Mouse (Mus musculus): ENCODE data around the gene Dbnl.

Gene Dbnl

DNA sequence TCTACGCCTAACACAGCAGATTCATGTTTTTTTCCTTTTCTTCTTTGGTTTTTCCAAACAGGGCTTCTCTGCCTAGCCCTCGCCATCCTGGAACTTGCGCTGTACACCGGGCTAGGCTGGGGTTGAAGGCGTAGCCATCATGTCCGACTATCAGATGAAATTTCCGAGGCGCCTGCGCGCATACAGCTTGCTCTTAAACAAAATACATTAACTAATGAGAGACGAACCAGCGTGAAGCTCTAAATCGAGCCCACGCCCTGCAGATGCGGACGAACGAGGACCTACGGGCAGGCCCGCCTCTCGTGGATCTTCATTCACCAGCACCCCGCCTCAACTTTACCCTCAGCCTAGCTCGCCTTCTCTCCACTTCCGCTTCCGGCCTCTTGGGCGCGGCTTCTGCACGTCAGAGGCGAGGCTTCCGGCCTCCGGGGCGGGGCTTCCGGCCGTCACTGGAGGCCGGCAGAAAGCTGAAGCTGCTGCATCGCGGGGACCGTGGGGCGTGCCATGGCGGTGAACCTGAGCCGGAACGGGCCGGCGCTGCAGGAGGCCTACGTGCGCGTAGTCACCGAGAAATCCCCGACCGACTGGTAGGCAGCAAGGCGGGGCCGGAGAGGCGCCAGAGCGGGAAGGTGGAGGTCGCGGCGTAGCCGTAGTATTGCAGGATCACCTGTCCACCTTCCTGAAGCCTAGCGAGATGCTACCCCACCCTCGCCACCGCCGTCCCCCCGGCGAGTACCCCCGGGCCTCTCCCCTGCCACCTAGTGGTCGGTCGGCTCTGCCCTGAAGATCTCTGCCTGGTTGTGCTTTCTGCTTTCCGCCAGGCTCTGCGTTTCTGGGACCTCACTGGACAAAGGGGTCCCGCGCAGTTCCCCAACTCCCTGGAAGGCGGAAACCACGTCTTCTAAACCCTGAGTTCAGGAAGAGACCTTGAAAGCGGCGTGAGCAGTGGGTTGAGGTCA is at the start of gene Dbnl:
Gene Dbnl (plus strand): TSS at position 433 of the 959 bp plus-strand sequence.
- DNase-seq (ENCODE audit: low read depth, low spot score): peak; percentile 98

DNA sequence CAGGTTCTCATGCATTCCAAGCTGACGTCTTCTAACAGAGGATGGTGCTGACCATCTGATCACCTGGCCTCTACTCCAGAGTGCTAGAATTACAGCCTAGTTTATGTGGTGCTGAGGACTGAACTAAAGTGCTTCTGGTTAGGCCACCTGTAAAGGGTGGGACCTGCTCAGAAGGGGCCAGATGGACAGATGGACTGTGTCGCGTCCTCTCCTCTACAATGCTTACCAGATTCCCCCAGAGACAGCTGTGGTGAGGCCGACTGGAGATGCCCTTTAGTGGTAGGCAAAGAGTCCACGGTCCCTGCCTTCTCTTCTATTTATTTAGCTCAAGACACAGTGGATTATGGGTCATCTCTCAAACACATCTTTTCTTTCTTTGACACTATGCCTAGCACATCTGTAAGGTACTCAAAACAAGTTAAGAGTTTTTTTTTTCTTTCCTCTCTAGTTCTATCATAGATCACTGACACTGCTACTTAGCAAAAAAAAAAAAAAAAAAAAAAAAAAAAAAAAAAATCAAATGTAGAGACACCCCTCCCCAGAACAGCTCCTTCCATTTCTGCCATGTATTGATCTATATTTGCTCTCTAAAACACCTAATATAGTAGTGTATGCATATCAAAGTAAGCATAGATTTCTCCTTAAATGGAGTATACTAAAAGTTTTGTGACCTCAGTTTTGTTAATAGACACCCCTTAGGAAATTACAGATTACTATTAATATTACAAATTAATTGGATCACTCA is 49.2 kb upstream of the Dbnl start:
- no peak for DNase-seq (ENCODE audit: low read depth, low spot score)

DNA sequence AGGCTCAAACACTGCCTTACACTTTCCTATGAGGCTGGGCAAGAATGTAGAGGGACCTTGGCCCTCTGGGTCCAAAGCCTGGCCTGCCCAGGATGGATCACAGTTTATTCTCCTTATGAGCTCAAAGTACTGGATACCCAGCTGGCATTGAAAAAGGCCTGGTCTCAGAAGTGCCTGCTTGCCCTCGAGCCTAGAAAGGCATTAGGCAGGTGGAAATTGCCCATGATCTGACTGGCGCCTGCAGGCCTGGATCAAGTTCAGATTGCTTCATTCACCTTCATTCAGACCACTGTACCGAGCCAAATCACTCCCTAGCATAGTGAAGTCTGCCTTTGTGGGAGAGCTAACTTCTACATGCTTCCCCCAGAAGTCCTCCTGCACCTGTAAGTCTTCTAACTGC is 48.4 kb upstream of the Dbnl start:
- no peak for DNase-seq (ENCODE audit: low read depth, low spot score)

DNA sequence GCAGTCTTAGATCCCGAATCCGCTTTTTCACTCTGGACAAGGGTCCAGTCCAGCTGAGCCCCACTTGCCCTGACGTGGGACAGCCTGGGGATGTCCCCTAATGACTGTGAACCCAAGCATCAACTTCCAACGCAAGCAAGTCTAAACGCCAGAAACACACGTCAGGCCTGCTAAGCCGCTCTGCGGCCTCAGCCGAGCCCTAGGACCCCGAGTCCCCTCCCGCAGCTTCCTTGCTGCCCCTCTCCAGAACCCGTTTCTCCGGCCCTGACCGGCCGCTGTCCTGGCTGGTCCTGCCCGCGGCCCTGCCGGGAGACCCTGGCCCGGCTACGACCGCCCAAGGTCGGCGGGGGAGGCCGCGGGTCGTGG is 47.7 kb upstream of the Dbnl start:
- no peak for DNase-seq (ENCODE audit: low read depth, low spot score)

DNA sequence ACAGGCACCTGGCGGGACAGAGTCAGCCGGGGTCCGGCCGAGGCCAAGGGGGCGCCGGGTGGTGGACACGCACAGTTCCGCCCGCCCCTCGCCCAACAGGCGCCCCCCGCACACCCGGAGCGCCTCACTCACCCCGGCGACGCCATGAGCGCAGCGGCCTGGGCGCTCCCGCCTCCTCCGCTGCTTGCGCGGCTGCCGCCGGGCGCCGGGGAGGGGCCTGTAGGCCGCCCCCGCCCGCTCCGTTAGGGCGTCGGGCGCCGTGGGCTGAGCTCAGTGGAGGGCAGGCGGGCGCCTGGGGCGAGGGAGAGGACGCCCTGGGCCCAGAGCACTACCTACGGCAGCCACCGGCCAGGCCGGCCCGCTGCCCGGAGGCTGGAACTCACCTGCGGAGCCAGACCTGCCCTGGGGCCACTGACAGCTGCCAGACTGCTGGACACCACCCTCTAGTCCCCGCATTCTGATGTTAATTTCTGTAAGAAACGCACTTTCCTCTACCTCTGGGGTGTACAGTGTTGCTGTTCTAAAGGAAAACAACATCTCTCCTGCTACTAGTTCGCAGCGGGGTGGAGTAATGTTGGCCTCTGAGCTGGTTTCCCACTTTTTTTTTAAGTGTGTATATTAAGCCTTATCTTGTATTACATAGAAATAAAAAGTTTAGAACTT is 47.2 kb upstream of the Dbnl start:
- peak; percentile 87 for DNase-seq (ENCODE audit: low read depth, low spot score)

DNA sequence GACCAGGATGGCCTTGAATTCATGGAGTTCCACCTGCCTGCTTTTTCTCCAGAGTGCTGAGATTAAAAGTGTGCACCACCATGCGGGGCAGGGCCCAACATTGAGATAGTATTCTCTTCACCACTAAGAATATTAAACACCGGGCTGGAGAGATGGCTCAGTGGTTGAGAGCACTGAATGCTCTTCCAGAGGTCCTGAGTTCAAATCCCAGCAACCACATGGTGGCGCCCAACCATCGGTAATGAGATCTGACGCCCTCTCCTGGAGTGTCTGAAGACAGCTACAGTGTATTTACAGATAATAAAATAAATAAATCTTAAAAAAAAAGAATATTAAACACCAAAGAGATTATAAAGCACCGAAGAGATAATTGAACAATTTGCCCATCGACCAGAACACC is 46.2 kb upstream of the Dbnl start:
- DNase-seq (ENCODE audit: low read depth, low spot score): no peak

DNA sequence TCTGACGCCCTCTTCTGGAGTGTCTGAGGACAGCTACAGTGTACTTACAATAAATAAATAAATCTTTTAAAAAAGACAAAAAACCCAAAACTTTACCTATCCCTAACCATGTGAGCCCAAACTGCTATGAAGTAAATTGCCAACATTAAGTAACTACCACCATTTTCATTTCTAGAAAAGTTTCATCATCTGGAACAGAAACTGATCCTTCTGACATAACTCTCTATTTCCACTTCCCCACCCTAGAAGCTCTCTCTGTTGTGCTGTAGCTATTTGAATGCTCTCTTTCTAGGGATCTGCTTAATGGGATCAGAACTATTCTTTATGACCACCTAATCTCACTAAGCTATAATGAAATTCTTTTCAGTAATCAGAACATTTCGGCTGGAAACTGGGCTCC is 43.3 kb upstream of the Dbnl start:
- no peak for DNase-seq (ENCODE audit: low read depth, low spot score)

DNA sequence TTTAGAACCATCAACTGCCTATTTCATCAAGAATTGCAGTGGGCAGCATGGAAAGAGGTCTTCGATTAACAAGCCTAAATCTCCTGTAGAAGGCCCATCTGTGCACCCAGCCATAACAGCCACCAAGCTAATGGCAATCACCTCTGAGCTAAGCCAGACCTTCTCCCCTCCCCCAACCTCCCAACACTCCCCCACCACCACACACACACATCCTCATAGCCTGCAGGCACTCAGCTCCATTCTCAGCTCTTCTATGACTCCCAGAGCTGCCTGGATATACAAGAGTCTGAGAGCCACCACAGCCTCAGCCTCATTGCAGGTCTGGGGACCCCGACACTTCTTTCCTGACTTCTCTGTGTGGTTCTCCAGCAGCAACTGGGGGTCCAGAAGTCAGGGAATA is 34.5 kb upstream of the Dbnl start:
- no peak for DNase-seq (ENCODE audit: low read depth, low spot score)

DNA sequence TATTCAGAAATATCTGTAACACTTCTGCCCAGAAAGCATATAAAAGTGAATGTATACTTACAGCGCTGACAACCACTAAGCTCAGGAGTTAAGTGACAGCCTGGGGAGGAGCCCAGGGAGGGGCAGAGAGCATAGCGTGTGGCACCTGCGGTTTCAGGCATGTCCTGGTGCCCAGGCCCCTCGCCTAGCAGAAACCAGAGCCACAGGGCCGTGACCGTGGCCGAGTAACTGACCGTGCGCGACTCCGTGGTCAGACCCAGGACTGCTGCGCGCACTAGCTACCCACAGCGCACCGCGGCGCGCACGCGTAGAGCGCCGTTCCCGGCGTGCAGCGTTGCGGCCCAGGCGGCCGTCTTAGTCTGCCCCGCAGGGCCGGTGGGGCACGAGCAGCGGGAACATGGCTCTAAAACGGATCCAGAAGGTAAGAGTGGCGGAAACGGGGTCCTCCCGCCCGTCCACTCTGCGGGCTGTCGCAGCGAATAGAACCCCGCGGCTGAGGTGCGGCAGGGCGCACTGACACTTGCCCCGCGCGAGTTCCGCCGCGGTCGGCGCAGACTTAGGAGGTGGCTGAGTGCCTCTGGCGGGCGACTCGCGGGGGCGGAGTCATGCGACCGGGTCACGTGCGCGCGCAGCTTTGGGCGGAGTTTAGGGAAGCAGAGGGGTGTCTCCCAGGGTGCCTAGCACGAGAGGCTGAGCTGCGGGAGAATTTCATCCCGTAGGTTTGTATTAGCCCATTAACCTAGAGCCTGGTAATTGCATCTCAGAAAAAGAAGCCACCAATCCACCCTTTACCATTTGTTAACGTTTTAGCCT is 26.3 kb upstream of the Dbnl start, which contains the start of gene Urgcp:
Gene Urgcp (minus strand): TSS at position 557 of the 813 bp plus-strand sequence.
- DNase-seq (ENCODE audit: low read depth, low spot score): peak; percentile 94

DNA sequence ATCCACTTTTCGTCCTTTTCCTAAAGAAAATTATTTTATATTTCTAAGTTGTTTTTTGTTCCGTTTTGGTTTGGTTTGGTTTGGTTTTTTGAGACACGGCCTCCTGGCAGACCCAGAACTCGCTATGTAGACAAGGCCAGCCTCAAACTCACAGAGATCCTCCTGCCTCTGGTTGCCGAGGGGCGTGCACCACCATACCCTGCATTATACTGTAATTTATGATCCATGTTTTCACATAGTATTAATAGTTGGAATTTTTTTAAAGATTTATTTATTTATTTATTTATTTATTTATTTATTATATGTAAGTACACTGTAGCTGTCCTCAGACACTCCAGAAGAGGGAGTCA is 25.7 kb upstream of the Dbnl start:
- DNase-seq (ENCODE audit: low read depth, low spot score): no peak

DNA sequence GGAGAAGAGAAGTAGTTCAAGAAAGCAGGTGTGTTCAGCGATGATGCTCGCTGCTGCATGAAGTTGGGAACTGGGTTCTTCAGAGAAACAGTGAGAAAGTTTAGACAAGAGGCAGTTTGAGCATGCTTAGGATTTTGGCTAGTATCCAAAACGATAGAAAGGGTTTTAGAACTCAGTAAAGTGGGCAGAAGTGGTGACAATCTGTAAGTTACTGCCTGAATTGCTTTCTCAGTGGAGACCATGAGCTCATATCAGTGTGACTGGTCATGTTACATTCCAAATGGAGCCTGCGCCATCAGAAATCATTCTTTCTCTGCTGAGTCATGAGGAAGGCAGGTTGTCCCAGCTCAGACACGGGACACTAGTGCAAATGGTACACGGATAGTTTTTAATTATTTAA is 22.3 kb upstream of the Dbnl start:
- no peak for DNase-seq (ENCODE audit: low read depth, low spot score)

DNA sequence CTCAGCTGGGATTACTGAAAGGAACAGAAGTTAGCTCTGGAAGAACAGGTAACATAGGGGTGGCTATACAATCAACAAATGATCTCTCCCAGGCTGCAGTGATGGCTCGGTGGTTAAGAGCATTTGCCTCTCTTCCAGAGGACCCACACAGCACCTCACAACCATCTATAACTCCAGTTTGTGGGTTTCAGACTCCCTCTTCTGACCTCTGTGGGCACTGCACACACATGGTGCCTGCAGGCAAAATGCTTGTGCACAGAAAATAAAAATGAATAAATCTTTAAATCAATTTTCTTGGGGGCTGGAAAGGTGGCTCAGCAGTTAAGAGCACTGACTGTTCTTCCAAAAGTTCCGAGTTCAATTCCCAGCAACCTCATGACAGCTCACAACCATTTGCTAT is 9.8 kb upstream of the Dbnl start:
- DNase-seq (ENCODE audit: low read depth, low spot score): peak; percentile 54

DNA sequence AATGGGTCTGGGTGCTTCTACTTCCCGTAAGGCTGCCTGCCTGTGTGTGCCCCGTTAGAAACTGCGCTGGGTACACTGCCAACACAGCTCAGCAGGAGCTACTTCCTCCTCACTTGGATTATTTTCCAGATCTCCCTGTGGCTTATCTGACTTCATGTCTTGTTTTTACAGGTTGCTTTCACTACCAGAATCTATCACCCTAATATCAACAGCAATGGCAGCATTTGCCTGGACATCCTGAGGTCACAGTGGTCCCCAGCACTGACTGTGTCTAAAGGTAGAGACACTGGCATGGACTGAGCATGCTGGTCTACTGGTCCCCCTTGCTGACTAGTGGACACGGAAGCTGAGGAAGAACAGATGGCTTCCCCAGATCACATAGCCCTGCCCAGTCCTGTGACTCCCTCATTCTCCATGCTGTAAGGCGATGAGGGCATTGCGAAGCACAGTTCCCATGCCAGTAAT is 8.2 kb upstream of the Dbnl start:
- DNase-seq (ENCODE audit: low read depth, low spot score): no peak

DNA sequence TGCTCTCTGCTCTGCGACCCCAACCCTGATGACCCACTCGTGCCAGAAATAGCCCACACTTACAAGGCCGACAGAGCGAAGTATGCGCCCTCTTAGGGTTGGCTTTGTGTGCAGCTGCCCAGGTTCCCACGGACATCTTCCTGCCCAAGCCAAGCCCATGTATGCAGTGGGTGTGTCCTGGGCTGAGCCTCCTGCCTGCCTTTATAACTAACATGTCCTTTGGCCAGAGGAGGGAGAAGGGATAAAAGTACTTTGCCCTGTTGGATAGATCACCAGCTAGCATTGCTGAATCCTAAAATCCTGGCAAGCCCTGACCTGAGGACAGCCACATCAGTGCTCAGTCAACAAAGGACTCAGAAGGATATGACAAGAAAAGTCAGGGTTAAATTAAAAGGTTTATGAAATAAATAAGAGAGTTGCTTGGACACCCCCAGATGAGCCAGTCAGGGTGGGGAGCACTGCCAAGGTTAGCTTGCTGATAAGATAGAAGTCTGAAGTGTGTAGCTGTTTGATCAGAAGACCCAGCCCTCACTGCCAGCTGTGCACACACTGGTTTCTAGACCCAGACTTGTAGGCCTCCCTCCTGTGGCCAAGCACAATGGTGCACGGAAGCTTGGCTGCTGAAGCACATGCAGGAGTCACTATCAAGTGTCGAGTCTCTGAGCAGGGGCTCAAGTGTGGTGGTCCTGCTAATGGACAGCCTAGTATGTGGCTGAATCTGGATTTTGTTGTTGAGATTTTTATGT is 5.9 kb upstream of the Dbnl start:
- DNase-seq (ENCODE audit: low read depth, low spot score): peak; percentile 59

DNA sequence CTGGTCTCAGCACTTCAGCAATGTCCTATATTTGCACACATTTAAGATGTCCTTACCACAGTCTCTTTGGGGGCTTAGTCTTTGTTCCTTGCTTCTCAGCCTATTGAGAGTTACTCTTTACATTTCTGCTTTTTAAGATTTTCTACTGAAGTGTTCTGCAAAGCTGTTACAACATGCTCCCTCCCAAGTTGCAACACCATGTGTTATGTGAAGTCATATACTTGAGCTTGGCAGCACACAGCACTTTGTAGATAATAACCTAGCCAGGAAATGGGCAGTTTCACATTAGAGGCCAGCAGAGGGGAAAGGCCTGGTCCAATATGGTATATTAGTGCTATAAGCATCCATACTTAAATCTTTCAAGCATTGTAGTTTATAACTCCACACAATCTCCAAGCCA is 2.6 kb upstream of the Dbnl start:
- DNase-seq (ENCODE audit: low read depth, low spot score): no peak

DNA sequence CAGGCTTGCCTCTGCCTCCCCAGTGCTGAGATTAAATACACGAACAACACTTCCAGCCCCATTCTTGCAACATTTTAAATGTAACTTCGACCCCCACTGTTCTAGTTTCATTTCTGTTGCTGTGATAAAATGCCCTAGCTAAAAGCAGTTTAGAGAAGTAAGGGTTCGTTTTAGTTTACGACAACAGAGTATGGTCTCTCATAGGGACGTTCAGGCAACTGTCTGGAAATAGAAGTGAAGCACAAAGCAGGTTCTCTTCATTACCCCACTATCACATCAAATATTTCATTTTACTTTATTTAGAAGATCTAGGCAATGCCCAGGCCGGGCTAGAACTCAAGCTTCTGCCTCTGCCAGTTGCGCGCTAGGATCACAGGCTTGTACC is 625 bp upstream of the Dbnl start:
- no peak for DNase-seq (ENCODE audit: low read depth, low spot score)

DNA sequence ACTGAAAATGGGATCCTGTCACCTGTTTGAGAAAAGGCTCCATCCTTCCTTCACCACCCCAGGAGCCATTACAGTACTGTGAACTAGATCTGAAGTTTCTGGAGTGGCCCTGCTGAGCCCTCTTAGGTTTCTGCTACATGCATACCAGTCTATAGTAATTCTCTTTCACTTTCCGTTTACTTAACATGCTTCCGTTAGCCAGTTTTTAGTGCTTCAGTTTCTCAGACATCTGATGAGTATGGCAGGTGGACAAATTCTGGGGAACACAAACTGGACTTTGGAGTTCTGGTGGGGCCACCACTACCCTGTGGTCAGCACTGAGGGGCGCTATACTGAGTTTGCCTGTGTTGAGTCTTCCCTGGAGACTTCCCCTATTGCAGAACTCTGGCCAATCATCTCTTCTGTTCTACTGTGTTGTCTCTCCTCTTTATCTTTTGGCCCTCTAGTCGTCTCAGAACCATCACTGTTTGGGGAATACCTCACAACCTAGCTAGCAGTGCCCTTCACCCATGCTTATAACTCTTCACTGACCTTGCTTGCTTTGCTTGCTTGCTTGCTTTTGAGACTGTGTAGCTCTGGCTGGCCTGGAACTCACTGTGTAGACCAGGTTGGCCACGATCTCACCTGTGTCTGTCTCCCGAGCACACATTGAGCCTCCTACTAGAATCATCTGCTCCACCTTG is 924 bp downstream of the Dbnl start:
- DNase-seq (ENCODE audit: low read depth, low spot score): no peak

DNA sequence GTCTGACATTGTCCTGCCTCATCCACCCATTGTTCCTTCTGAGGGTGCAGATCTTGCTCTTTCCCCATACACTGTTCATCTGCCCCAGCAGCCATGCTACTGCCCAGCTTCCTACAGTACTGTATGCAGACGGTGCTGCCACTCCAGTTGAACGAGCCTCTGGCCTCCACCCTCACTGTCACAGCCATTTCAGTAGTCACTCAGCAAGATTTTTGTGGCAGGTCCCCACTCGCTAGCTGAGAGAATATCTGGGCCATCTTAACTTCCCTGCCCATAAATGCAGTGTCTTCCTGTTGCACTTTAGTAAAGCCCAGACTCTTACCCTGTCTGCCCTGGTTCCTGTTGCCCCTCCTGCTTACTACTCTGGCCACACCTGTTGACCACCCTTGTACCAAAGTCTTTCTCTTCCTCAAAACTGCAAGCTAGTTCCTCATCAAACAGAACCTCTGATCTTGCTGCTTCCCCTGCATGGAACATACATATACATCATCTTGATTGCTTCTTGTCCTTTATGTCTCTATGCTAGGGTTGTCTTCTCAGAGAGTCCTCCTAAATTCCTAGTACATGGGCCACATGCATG is 1.6 kb downstream of the Dbnl start:
- DNase-seq (ENCODE audit: low read depth, low spot score): no peak

DNA sequence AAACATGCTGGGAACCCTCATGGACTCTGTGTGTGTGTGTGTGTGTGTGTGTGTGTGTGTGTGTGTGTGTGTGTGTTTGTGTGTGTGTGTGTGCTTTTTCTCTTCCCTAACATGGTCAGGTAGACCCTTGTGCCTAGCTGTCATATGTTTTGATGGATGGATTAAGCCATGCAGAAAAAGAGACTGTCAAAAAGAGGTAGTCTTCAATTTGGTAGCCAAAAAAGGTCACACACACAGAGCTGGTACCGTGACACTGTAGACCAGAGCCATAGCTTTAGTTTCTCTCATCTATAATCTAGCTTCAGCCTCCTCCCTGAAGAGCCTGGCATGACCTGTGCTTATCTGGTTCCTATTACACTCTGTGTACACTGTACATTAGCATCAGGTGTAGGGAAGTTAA is 2.1 kb downstream of the Dbnl start:
- no peak for DNase-seq (ENCODE audit: low read depth, low spot score)

DNA sequence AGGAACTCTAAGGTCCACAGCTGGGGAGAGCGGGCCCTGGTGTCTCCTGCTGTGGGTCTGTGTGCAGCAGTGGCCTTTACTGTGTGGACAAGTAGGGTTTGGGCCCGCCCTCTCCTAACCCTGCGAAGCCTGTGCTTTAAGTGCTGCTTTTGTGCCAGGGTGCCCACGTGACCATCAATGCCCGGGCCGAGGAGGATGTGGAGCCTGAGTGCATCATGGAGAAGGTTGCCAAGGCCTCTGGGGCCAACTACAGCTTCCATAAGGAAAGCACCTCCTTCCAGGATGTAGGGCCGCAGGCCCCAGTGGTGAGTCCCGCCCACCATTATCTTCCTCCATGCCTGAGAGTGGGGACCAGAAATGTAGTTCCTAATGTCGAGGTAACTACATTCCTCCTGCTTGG is 7.0 kb downstream of the Dbnl start:
- no peak for DNase-seq (ENCODE audit: low read depth, low spot score)

Measured in R1 (cell line).